Mouse (Mus musculus) layer of hippocampus, adult 18-20 months (tissue): Measurements from ENCODE around the gene Pld4. TPM values are rescaled to one million over a fixed set of nuclear protein-coding genes. Genes with fewer than 3 reads are reported as not detected.
A peak's percentile ranks its signal among the peaks of the same experiment; 100 is the strongest.

ENCODE experiments used
- DNase-seq, 2 experiments: peaks; one replicate each; pipeline ENCODE4 v3.0.0; 2022; ENCODE audit warnings: low spot score in 2 of 2
- total RNA-seq, 2 experiments: library from RNA; stranded (reverse); gene quantifications; 2 replicates each; pipeline ENCODE4 v1.2.3; 2021

Pld4 gene
- total RNA-seq, 2 experiments from 2014 or later = 10.2 to 11.0 TPM

DNA sequence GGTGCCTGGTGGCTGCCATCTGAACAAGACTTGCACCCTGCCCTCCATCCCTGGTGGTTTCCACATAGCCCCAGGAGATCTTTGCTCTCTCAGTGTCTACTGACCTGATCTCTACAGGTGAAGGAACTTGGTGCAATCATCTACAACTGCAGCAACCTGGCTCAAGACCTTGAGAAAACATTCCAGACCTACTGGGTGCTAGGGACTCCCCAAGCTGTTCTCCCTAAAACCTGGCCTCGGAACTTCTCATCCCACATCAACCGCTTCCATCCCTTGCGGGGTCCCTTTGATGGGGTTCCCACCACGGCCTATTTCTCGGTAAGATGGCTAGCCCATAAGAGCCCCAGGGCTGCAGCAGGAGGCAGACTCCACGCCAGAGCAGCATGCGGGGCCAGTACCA is 6.1 kb downstream of the Pld4 start:
- no peak for DNase-seq

- DNase-seq = peak in 1 of 2 experiments; percentile 44
These were observed 6.8 kb downstream of the Pld4 start for GRCm38 (mm10) chr12:112767036-112767890.

DNA sequence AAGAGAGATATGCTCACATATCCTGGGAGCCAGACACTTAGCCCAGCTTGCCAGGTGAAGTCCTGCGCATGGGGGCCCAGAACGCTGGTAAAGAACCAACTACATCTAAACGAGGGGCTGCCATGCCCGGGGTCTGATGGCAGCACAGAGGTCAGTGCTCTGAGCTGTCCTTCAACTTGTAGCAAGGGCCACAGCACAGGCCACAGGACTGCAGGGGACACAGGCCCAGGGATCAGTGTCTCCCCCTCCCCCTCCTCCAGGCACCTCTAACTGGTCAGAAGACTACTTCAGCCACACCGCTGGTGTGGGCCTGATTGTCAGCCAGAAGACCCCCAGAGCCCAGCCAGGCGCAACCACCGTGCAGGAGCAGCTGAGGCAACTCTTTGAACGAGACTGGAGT is 7.7 kb downstream of the Pld4 start:
- DNase-seq = no peak

DNA sequence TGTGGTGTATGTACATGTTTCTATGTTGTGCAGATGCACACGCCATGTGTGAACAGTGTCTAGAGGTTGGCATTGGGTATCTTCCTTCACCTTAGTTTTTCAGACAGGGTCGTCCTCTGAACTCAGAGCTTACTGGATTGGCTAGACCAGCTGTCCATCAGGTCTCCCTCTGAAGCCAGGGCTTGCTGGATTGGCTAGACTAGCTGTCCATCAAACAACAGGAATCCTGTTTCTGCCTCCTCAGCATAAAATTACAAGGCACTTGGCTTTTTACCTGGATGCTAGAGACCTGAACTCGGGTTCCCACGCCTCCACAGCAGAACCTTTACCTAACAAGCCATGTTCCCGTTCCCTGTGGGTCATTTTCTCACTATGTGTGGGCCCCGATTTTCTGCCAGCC is 8.6 kb downstream of the Pld4 start:
- DNase-seq = no peak

DNA sequence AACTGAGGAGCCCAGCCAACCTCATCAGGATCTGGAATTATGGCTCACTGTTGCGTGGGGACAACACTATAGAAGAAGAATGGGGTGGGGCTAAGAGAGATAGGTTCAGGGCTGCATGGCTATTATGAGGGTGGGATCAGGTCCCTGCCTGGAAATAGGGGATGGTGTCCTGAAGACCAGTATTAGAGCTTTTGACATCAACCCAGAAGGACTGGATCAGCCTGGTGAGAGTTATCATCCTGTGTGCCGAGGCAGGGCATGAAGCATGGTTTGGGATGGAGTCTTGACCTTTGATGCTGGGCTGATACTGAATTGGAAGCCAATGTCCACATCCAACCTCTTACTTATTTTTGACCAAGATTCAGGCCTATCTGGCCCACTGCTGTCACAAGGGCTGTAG is 9.3 kb downstream of the Pld4 start:
- DNase-seq = no peak

DNA sequence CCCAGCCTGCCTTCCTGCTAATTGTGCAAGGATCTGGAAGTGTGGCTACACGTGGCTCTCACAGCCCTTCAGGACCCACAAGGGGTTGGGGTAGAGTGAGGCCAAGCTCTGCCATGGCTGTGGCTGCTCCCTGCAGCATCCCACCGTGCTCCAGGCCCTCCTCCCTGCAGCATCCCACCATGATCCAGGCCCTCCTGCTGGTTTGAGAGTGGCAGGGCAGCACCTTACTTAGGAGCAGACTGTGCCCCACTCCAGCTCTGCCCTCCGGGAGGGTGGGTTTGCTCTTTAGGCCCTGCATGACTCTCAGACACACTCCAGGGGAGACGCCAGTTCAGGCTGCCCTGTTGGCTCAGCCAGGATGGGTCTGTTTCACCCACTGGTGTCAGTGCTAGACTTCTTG is 9.9 kb downstream of the Pld4 start:
- no peak for DNase-seq

- DNase-seq = no peak
These were observed 11.9 kb downstream of the Pld4 start for GRCm38 (mm10) chr12:112772306-112772705.

- no peak for DNase-seq
These were observed 12.9 kb downstream of the Pld4 start for GRCm38 (mm10) chr12:112773366-112773765.

DNA sequence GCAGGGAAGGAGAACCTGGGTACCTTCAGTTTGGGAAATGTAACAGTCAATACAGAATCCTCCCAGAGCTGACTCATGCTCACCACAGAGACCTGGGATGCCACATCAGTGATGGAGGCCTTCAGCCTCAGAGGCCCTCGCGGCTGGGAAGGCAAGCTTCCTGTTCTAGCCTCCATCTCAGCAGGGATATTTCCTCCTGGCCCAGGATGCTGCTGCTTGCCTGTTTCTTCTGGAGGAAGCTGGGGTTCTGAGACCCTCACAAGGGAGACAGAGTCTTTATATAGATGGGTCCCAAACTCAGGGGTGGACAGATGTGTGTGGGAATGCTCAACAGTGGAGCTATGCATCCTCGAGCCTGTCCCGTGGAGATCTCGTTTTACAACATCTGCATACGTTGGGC is 13.6 kb downstream of the Pld4 start:
- no peak for DNase-seq

DNA sequence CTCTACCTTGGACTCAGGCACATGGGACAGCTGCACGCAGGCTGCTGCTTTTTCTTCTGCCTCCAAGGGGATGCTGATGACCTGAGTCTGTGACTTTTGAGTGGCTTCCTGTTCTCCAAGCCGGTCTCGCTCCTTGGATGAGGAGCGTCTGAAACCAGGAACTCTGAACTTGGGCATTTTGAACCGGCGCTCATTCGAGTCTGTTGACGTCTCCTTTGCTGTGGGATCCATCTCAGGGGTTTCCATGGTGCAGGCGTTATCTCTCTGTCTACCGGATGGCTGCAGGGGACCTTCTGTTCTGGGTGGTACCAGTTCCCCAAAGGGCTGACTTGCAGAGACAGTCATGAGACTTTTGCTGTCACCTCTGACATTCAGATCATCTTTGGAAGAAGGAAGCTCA is 14.0 kb downstream of the Pld4 start:
- DNase-seq = no peak

DNA sequence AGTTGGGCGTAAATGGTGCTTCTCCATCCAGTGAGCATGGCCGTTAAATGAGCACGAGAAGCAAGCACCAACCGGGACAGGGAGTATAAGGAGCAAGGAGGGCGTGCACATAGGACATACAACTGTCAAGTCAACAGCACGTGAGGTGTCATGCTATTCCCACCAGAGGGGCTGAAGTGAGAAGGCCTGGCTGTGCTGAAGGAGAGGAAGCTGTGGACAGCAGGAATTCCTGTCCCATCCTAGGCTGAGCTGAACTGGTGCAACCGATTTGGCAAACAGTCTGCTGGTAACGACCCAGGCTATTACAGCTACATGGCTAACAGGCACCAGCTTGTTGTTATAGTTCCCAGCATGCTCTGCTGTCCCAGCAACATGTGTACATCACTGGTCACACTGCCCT is 30.6 kb downstream of the Pld4 start:
- no peak for DNase-seq

DNA sequence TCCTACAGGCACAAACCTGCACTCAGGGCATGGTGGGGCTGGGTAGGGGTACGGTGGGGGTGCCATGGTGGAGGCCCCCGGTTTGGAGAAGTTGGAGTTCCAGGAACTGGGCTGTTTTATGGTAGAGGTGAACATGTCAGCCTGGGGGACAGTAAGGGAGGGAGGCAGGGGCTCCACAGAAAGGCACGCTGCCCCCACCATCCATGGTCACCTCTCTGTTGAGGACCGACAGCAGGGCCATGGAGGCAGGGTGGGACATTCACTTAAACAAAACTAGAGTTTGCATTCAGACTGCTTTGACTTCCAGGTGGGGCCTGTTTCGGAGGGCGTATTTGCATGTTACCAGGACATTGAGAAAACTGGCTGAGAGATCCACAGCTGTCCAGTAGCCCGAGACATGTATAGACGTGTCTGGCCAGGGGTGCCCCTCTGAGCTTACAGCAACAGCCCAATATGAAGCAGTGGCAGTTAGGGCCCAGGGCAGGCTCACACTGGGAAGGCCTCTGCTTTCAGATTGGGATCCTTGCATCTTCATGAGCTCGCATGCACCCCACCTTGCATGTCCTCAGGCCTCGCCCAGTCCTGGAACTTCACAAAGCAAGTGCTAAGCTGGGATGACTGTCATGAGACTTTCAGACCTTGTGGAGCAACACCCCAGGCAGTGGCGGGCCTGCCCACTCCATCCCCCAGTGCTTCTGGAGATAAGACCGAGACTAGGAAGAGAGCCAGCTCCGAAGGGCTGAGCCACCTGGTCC is 33.3 kb downstream of the Pld4 start:
- DNase-seq = no peak

DNA sequence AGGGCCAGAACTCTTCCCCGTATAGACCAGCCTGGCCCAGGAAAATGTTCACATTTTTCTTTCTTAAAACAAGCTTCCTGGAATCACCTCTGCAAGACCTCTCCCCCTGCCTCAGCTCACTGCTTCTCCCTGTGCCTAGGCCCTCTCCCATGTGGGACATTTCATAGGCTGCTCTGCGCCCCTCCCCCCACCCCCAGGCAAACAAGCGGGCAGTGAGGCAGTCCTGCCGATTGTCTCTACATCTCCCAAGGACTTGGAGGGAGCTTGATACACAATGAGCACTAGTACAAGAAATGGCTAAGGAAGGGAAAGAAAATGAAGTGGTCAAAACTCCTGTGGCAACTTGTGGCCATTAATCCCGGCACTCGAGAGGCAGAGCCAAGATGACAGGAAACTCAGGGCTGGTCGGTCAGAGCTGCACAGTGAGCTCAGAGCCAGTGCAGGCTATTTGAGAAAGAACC is 33.9 kb downstream of the Pld4 start:
- DNase-seq = no peak

- no peak for DNase-seq
These were observed 34.5 kb downstream of the Pld4 start for GRCm38 (mm10) chr12:112794998-112795397.

GRCm38 (mm10) chr12:112795466-112796104 is 35.1 kb downstream of the Pld4 start:
- DNase-seq = no peak

DNA sequence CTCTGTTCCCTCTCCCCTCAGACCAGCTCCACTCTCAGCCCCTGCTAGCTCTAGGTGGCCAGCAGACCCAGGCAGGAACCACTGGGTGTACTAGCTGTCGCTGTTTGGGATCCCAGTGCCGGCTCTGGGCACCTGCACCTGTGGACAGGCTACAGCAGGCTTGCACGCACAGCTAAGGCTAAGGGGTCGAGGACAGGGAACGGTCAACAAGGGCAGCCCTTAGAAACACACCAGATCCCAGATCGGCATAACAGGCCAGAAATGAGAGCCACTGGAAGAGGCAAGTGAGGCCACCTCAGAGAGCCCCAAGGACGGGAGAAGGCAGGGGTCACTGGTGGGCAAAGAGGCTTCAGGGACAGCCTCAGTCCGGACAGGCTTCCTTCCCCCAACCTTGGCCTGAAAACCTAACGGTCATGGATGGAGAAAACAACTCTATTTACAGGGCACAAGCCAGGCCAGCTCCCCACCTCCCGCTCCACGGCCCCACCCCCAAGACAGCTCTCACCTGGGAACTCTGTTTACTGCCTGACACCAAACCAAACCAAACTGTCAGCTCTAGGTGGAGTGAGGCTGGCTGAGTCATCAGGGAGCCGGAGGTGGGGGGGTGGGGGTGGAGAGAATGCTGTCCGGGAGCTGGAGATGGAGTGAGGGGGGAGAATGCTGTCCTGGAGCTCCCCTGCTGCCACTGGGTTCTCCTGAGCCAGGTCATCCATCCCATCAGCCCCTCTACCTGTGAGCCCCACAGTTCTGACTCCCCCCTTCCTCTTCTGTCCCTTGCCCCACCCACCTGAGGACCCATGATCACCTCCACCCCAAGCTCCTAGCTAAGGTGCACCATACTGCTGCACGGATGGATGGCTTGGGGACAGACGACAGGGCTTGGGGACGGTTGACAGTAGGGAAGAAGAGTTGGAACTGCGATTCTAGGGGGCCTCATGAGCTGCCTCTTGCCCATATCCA is 36.4 kb downstream of the Pld4 start:
- DNase-seq = no peak

GRCm38 (mm10) chr12:112797672-112798331 is 37.3 kb downstream of the Pld4 start:
- peak; percentile 65 to 72 for DNase-seq

- no peak for DNase-seq
These were observed 37.9 kb downstream of the Pld4 start for GRCm38 (mm10) chr12:112798332-112798681.

GRCm38 (mm10) chr12:112798716-112799115 is 38.3 kb downstream of the Pld4 start:
- no peak for DNase-seq

DNA sequence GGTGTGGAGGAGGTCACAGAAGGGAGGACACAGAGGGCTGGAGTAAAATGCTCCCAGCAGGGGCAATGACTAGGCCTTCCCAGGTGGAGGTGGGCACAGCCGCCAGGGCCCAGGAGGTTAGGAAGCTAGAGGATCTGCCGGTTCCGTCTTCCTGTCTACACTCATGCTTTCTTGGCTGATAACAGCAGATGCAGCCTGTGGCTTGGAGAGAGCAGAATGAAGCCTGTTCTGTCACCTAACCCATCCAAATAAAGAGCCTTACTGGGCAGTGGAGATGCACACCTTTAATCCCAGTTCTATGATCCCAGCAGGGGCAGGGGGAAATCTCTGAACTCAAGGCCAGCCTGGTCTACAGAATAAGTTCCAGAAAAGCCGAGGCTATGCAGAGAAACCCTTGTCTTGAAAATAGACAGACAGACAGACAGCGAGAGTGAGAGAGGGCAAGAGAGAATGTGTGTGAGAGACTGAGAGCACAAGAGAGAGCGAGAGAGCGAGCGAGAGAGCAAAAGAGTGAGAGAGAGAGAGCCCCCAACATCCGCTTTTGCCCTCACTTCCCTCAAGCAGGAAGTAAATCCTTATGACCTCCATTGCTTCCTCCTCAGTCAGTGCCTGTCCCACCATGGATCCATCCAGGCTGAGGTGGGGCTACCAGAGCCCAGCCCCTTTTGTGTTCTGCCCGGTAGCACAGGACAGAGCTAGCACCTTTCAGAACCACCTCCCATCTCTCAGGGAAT is 38.9 kb downstream of the Pld4 start:
- no peak for DNase-seq
